Mouse (Mus musculus): Measurements from ENCODE around the gene Usb1. TPM values are rescaled to one million over a fixed set of nuclear protein-coding genes. Genes with fewer than 3 reads are reported as not detected.

Gene Usb1
- polyA plus RNA-seq, 1 experiment from 2014 or later, result 40.4 TPM

DNA sequence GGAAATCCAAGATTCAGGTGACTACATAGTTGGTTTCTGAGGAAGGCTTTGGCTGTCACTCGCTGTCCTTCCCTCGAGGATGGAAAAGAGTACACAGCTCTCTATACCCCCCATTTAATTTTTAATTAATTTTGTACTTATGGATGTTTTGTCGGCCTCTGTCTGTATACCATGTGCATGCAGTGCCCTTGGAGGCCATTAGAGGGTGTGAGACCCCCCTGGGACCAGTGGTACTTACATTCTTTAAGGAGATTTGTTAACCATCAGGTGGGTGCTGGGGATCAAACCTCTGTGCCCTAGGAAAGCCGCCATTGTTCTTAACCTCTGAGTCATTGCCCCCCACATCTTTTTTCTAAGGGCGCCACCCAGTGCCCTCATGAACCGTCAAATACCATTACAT lies 12.6 kb downstream of the Usb1 start:
- no peak overlapping the region for H3K4me2 ChIP-seq
- no peaks in the 10 kb centered on the region for H3K27me3 ChIP-seq
- no peak for ATAC-seq (ENCODE audit: borderline replicate concordance, extremely low read depth, low FRiP score, low TSS enrichment)
- H3K36me3 ChIP-seq, result peaks cover 26% of the 10 kb centered on the region
- 77% methylated on average over 6 of the region's 6 CpGs for WGBS
- no peak overlapping the region for H3K27ac ChIP-seq
- H3K9me3 ChIP-seq, result no peaks in the 10 kb centered on the region
- no peak overlapping the region for H3K4me3 ChIP-seq
- H3K9ac ChIP-seq, result no peak overlapping the region
- peaks cover 23% of the 10 kb centered on the region for H3K4me1 ChIP-seq

DNA sequence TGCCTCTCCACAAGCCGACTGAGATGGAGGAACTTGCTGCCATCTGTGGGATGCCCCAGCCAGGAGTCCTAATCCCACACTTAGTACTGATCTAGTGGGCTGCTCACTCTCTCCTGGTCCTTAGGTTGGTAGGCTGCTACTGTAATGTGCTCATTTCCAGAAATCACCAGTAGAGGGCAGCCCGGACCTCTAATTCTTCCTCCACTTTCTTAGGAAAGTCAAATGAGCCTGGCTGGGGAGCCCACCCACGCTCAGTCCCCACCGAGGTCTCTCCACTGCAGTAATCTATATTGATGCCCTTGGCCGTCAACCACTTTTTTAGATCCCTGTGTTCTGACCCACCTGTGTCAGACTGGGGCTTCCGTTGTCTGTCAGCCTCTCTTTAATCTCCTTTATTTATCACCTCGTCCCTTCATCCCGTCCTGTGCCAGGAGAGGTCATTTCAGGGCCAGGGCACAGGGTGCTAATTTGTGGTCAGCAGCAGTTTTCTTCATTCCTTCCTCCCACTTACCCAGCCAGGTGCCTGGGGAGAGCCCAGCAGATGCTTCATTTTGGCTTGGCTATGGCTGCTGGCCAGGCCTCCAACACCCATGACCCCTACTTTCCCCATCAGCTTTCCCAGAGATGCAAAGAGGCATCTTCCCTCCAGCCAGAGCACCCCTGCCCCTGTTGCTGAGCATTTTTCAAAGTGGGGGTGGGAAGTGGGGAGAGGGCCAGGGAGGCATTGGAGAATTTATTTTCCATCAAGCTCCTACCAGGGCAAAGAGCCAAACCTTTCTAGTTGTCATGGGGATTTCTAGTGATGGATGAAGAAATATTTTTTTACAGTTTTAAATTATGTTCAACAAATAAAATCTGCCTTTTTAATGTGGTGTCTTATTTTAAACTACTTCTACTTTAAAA lies 14.8 kb downstream of the Usb1 start:
- H3K4me3 ChIP-seq, result no peak overlapping the region
- WGBS, result 14% methylated on average over 8 of the region's 8 CpGs
- no peak overlapping the region for H3K9ac ChIP-seq
- H3K4me2 ChIP-seq, result no peak overlapping the region
- peak; percentile 40; the same call in 1 of the 2 replicates for ATAC-seq (ENCODE audit: borderline replicate concordance, extremely low read depth, low FRiP score, low TSS enrichment)
- peaks cover 26% of the 10 kb centered on the region for H3K36me3 ChIP-seq
- H3K9me3 ChIP-seq, result no peaks in the 10 kb centered on the region
- peaks cover 9% of the 10 kb centered on the region; the same call in 1 of the 2 replicates for H3K27me3 ChIP-seq
- H3K27ac ChIP-seq, result no peak overlapping the region
- H3K4me1 ChIP-seq, result peaks cover 32% of the 10 kb centered on the region

DNA sequence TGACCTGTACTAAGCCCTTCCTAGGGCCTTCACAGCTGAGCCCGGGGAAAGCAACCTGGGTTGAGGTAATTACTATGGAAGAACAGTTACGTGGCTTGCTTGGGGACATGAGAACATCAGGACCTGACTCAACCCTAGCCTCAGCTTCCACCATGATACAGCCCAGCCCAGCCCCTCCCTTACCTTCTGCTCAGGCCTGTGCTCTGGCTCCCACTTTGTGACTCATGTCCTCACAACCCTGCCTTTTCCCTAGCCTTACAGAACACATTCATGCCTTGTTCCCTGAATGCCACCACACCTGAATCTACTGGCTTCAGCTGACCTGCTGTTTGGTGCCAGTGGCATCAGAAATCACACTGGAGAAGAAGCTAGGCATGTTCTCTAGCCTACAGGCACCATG lies 16.3 kb downstream of the Usb1 start:
- H3K9me3 ChIP-seq, result no peaks in the 10 kb centered on the region
- H3K4me2 ChIP-seq, result no peak overlapping the region
- 87% methylated on average over 2 of the region's 2 CpGs for WGBS
- no peak overlapping the region for H3K9ac ChIP-seq
- H3K4me1 ChIP-seq, result peaks cover 36% of the 10 kb centered on the region
- H3K4me3 ChIP-seq, result no peak overlapping the region
- H3K27ac ChIP-seq, result no peak overlapping the region
- H3K27me3 ChIP-seq, result peaks cover 9% of the 10 kb centered on the region; the same call in 1 of the 2 replicates
- no peak for ATAC-seq (ENCODE audit: borderline replicate concordance, extremely low read depth, low FRiP score, low TSS enrichment)
- peaks cover 17% of the 10 kb centered on the region for H3K36me3 ChIP-seq

DNA sequence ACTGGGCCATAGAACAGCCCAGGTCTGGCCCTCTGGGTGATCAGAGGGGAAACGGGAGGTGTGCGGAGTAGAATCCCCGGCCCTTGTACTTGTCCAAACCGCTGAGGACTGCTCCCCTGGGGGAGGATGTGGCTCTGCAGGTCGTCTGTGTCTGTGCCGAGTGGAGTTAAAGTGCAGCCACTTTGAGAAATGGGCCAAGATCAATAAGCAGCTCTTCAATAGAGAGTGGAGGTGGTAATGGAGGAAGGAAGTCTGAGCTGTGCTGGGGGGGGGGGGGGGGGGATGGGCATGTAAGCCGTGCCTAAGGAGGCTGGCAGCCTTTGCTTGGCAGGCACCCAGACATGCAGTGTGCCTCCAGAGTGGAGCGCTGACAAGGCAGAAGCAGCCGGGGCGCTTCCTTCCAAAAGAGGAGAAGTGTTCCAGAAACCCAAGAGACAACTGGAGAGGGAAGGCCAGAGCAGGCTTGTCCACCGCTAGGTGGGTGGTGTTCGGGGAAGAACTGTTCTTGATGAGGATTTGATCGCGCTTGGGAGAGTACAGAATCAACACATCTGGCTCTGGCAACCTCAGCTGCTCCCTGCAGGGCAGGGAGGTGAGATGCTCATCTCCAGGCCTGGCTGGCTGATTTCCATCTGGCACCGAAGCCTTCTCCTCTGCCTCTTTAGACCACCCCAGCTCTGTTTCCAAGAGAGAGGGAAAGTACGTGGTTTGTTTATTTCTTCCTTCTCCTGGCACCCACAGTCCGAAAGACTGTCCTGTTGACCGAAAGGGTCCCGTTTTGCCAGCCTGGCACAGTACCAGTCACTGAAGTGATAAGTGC lies 16.9 kb downstream of the Usb1 start:
- Histone ChIP-seq H3K36me3 (peaks cover 11% of the 10 kb centered on the region), H3K4me3 (no peak overlapping the region), H3K9me3 (no peaks in the 10 kb centered on the region), H3K4me2 (peak overlapping the region; percentile 24), H3K27me3 (peaks cover 9% of the 10 kb centered on the region; the same call in 1 of the 2 replicates), H3K9ac (no peak overlapping the region), H3K4me1 (peaks cover 41% of the 10 kb centered on the region), H3K27ac (peak overlapping the region; percentile 34)
- WGBS, result 28% methylated on average over 19 of the region's 19 CpGs
- ATAC-seq (ENCODE audit: borderline replicate concordance, extremely low read depth, low FRiP score, low TSS enrichment), result no peak

DNA sequence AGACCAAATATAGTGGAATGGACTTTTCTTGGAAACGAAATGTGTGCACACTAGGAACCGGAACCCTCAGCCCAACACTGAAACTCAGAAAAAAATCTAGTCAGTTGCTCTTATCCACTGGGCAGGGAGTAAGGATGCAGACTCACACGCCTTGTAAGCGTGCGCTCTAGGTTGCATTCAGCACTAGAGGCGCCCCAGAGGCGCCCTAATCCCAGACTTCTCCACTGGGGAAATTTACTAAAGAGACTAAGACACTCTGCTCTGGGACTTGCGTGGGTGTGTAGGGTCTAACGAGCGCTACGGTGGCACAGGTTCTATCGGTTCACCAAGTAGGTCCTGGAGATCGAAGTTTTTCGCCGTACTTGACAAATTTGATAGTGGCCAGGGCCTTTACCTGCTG lies 19.4 kb downstream of the Usb1 start:
- Histone ChIP-seq H3K4me1 (peaks cover 51% of the 10 kb centered on the region), H3K27ac (no peak overlapping the region)

DNA sequence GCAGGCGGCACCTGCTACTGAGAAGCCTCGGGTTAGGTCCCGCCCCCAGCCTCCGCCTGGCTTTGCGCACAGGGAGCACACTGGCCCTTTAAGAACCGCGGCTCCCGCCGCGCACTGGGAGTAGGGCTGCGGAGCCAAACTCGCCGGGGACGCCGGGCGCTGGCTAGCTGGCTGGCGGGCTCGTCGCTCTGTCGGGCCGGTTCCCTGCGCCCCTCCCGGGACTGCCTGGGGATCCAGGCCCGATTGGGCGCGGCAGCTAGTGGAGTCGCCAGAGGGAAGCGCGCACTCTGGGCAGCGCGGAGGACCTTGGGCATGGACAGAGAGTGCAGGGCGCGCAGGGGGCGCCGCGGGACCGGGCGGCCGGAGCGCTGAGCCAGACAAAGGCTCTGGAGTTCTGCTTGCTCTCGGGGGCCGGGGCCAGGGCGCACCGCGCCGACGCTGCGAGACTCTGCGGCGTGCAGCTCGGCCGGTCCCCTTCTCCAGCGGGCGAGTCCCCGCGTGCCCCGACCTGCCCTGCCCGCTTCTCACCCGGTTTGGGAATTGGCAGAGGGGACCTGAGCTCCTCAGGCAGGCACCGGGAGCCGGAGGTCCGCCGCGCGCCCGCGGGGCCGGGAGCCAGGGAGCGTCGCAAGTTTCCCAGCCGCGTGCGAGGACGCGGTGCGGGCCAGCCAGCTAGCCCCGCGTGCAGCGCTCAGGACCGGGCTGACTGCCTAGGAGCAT lies 20.2 kb downstream of the Usb1 start, which contains the start of gene Mmp15:
TSS of gene Mmp15 (plus strand) at position 118 of the 720 bp plus-strand sequence.
- WGBS, result under 1% methylated on average over 78 of the region's 80 CpGs
- ATAC-seq (ENCODE audit: borderline replicate concordance, extremely low read depth, low FRiP score, low TSS enrichment), result peak; percentile 76
- H3K27ac ChIP-seq, result peak within 1 kb of the TSS; percentile 78
- H3K36me3 ChIP-seq, result no peaks in the 10 kb centered on the region
- H3K4me1 ChIP-seq, result peaks cover 46% of the 10 kb centered on the region
- H3K4me3 ChIP-seq, result peak within 1 kb of the TSS; percentile 66
- peaks cover 9% of the 10 kb centered on the region; the same call in 1 of the 2 replicates for H3K27me3 ChIP-seq
- peak within 1 kb of the TSS; percentile 65 for H3K9ac ChIP-seq
- peak within 1 kb of the TSS; percentile 73 for H3K4me2 ChIP-seq
- no peaks in the 10 kb centered on the region for H3K9me3 ChIP-seq

More for the DNA sequence above, 19.4 kb downstream of the Usb1 start:
- H3K27me3 ChIP-seq, result peaks cover 9% of the 10 kb centered on the region; the same call in 1 of the 2 replicates
- peak overlapping the region; percentile 66 for H3K4me3 ChIP-seq
- no peak for ATAC-seq (ENCODE audit: borderline replicate concordance, extremely low read depth, low FRiP score, low TSS enrichment)
- 3% methylated on average over 15 of the region's 15 CpGs for WGBS
- no peak overlapping the region for H3K9ac ChIP-seq
- no peaks in the 10 kb centered on the region for H3K9me3 ChIP-seq
- no peaks in the 10 kb centered on the region; the same call in 1 of the 2 replicates for H3K36me3 ChIP-seq
- peak overlapping the region; percentile 73 for H3K4me2 ChIP-seq

DNA sequence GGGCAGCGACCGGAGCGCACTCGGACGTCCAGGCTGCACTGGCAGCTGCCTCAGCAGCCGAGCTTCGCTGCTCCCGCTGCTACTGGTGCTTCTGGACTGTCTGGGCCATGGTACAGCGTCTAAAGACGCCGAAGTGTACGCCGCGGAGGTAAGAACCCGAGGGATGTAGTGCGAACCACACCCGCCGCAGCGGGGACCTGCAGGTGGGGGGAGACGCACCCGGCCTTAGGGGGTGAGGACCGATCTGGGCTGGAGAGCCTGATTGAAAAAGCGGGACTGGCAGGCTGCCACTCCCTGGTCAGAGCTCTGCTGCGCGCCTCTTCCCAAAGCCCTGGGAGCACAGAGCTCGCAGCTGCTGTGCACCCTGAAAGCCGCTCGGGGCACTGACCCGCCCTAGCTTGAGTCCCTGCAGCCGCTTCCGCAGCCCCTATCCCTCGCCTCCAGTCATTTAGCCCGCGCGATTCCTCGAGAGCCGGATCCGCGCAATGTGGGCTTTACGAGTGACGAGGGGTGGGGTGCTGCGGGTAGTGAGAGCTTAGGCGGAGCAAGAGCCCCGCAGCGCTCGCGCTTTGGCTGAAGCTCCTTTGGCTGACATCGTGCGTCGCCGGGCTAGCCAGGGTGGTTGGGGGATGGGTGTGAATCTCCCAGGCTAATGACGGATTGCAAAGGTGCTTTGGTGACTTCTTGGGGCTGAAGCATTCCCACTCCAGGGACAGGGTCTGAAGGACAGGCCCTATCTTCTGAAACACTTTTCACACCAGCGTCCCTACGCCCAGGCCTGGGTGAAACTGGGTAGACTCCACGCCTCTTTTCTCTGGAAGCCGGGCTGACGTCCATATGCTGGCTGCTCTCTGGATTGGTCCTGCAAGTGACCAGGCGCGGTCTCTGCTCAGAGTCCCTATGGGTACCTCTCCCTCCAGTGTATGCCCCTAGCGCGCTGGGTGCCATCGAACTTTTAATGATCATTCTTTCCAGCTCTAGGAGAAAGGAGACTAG lies 21.1 kb downstream of the Usb1 start:
- H3K4me2 ChIP-seq, result peak overlapping the region; percentile 73
- ATAC-seq (ENCODE audit: borderline replicate concordance, extremely low read depth, low FRiP score, low TSS enrichment), result peak; percentile 52
- H3K9me3 ChIP-seq, result no peaks in the 10 kb centered on the region
- H3K36me3 ChIP-seq, result no peaks in the 10 kb centered on the region
- H3K27me3 ChIP-seq, result peaks cover 9% of the 10 kb centered on the region; the same call in 1 of the 2 replicates
- H3K27ac ChIP-seq, result peak overlapping the region; percentile 78
- 2% methylated on average over 60 of the region's 62 CpGs for WGBS
- peak overlapping the region; percentile 65 for H3K9ac ChIP-seq
- peaks cover 47% of the 10 kb centered on the region for H3K4me1 ChIP-seq
- peak overlapping the region; percentile 66 for H3K4me3 ChIP-seq

DNA sequence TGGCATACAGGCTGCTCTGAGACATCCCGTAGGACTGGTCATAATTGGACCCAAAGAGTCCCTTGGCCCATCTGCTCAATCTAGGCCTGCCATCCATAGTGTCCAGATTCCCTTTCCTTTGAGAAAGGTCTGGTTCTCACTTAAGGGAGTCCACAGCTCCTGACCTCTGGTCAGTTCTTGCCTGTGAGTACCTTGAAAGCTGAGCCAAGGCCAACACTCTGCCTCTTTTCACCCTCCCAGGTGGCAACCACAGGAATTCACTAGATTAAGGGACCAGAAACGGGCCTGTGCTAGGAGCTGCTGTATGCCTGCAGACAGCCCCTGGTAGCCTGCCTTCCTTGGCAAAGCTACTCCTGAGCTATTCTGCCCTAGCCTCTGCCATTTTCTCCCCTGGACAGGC lies 22.5 kb downstream of the Usb1 start:
- H3K36me3 ChIP-seq, result no peaks in the 10 kb centered on the region
- no peak overlapping the region for H3K9ac ChIP-seq
- H3K9me3 ChIP-seq, result no peaks in the 10 kb centered on the region
- H3K27me3 ChIP-seq, result peaks cover 9% of the 10 kb centered on the region; the same call in 1 of the 2 replicates
- no peak overlapping the region for H3K4me3 ChIP-seq
- no peak for ATAC-seq (ENCODE audit: borderline replicate concordance, extremely low read depth, low FRiP score, low TSS enrichment)
- 74% methylated on average over 2 of the region's 2 CpGs for WGBS
- peaks cover 47% of the 10 kb centered on the region for H3K4me1 ChIP-seq
- no peak overlapping the region for H3K27ac ChIP-seq
- H3K4me2 ChIP-seq, result 0 out of 2 replicates have a peak overlapping the region, but pooled peaks have one; percentile 73

DNA sequence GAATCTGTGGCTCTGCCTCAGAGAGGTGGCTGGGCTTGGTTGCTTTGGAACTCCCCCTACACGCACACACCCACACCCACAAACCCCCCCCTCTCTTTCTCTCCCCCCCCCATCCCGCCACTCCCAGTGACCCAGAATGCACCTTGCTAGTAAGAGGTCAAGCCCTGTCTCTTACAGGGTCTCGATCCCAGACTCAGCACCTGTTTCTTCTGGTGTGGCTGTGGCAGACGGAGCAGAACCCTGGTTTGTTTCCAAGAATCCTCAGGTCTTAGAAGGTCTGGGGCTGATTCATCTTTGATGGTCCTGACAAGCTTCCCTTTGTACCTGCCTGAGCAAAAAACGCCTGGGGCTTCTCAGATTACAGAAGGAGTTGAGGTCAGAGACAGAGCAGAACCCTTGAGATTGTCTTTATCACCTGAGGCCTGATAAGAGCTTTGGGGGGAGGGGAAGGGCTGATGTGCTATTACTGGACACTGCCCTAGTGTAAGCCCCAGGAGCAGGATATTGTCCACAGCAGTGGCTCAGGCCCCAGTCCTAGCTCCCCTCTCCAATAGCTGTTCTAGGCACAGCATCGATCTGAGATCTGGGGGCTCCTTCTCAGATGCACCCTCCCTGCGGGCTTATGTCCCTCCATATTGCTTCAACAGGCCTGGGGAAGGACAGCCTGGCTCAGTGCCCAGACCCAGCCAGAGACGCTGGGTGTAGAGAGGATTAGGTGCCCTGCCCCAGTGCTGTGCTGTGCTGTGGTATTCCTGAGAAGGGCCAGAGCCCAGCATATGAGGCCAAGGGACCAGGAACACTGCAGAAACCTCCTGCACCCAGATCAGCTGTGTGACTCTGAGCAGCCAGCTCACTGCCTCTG lies 26.7 kb downstream of the Usb1 start:
- Histone ChIP-seq H3K4me3 (no peak overlapping the region), H3K4me1 (peaks cover 46% of the 10 kb centered on the region), H3K9ac (no peak overlapping the region), H3K27ac (peak overlapping the region; percentile 73), H3K36me3 (no peaks in the 10 kb centered on the region), H3K4me2 (0 out of 2 replicates have a peak overlapping the region, but pooled peaks have one; percentile 2), H3K9me3 (no peaks in the 10 kb centered on the region), H3K27me3 (no peaks in the 10 kb centered on the region)
- WGBS, result 28% methylated on average over 8 of the region's 8 CpGs
- peak; percentile 46; the same call in 1 of the 2 replicates for ATAC-seq (ENCODE audit: borderline replicate concordance, extremely low read depth, low FRiP score, low TSS enrichment)

Measured in lung, embryonic 15.5 days (tissue).